Mouse (Mus musculus) heart, embryonic 10.5 days (tissue): ENCODE measurements around the gene Tmem161a. TPM values are rescaled to one million over a fixed set of nuclear protein-coding genes. Genes with fewer than 3 reads are reported as not detected.

Experiments
- DNase-seq: peaks from one replicate; pipeline ENCODE4 v3.0.0-alpha.2; 2017; ENCODE audit warnings: low spot score
- H3K27ac ChIP-seq: fragments of 300-500 bp; sonication (generic); 2 replicates; pipeline ENCODE4 v1.5.1; 2016; ENCODE audit warnings: mild to moderate bottlenecking
- H3K27me3 ChIP-seq: fragments of 300-500 bp; sonication (generic); 2 replicates; pipeline ENCODE4 v1.6.1; 2016; ENCODE audit warnings: mild to moderate bottlenecking; ENCODE audit not compliant: poor library complexity, insufficient read depth, severe bottlenecking
- H3K36me3 ChIP-seq: fragments of 300-500 bp; sonication (generic); 2 replicates; pipeline ENCODE4 v1.6.1; 2016; ENCODE audit warnings: mild to moderate bottlenecking, moderate library complexity
- H3K4me1 ChIP-seq: fragments of 300-500 bp; sonication (generic); 2 replicates; pipeline ENCODE4 v1.6.1; 2016; ENCODE audit warnings: mild to moderate bottlenecking
- H3K4me3 ChIP-seq: fragments of 300-500 bp; sonication (generic); 2 replicates; pipeline ENCODE4 v1.5.1; 2016; ENCODE audit warnings: mild to moderate bottlenecking, moderate library complexity
- H3K9me3 ChIP-seq: fragments of 300-500 bp; sonication (generic); 2 replicates; pipeline ENCODE4 v1.6.1; 2016; ENCODE audit warnings: mild to moderate bottlenecking, moderate library complexity
- WGBS: fragments of 180-500 bp; shearing (Covaris S2); methylation state at CpG from one replicate; pipeline ENCODE4 v1.1.7; 2016; 5-methylcytosine and 5-hydroxymethylcytosine counted together
- polyA plus RNA-seq: library from polyadenylated mRNA; unstranded; fragments of >200 nt; fragmentation: Nextera tagmentation; extraction: Ambion mirVana; gene quantifications from 2 replicates; pipeline ENCODE4 v1.2.1, GENCODE M21; 2016

Tmem161a gene
- polyA plus RNA-seq, 1 experiment from 2014 or later: 93.9 TPM

DNA sequence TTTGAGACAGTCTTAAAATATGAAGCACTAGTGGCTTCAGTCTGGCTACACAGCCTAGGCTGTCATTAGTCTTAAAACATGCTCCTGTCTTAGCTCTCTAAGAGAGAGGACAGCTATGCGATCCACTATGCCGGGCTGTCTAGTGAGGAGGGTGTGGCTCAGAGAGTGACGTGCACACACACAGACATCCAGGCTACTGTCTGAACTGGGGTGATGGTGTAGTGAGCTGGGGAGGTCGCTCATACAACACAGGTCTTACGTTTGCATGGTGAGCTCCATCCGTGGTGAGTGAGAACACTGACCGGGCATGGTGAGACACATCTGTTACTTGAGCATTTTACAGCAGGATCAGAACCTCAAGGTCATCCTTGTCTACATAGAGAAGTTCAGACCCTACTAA lies 916 bp upstream of the Tmem161a start:
- 0 out of 2 replicates have a peak, but pooled peaks cover 2% of the 10 kb centered on the region for H3K36me3 ChIP-seq
- no peak for DNase-seq
- no peak overlapping the region; the same call in 1 of the 2 replicates for H3K27ac ChIP-seq
- WGBS: 86% methylated on average over 7 of the region's 7 CpGs
- no peak overlapping the region for H3K4me3 ChIP-seq
- H3K9me3 ChIP-seq: no peaks in the 10 kb centered on the region
- peaks cover 34% of the 10 kb centered on the region for H3K4me1 ChIP-seq
- peaks cover 24% of the 10 kb centered on the region for H3K27me3 ChIP-seq

DNA sequence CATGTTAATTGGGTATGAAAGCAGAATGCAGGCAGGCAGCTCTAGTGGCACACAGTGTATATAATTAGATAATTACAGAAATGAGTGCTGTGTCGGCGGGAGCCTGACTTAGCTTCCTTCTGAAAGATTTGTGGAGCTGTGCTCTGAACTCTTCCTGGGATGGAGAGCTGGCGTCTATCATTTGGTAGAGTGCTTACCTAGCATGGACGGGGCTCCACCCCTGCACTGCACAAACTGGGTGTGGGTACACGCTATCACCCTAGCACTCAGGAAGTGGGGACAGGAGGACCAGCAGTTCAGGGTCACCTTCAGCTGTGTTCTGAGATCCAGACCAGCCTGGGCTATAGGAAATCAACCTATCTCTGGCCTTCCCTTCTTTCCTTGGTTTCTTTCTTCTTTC lies 1.2 kb downstream of the Tmem161a start:
- Histone ChIP-seq H3K27me3 (peaks cover 3% of the 10 kb centered on the region; the same call in 1 of the 2 replicates), H3K4me3 (peak overlapping the region; percentile 82; the same call in 1 of the 2 replicates), H3K27ac (0 out of 2 replicates have a peak overlapping the region, but pooled peaks have one; percentile 56), H3K9me3 (no peaks in the 10 kb centered on the region), H3K36me3 (peaks cover 21% of the 10 kb centered on the region), H3K4me1 (peaks cover 24% of the 10 kb centered on the region)
- no peak for DNase-seq
- WGBS: 82% methylated on average over 5 of the region's 5 CpGs

DNA sequence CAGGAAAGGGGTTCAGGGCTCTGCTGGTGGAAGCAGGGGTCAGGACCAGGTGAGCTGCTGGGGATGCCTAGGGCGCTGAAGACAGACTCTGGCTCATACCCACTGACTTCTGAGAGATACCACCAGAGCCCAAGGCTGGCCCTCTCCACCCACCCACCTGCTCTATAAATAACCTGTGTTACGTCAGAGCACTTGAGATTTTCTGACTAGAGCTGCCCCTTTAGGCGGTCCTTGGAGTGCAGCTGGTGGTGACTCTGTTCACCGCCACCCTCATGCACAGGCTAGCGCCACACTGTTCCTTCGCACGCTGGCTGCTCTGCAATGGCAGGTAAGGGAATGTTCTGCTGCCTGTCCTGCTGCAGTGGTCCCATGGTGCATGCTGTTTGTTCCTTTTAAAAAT lies 1.9 kb downstream of the Tmem161a start:
- no peaks in the 10 kb centered on the region for H3K27me3 ChIP-seq
- peak overlapping the region; percentile 42 for H3K4me3 ChIP-seq
- no peaks in the 10 kb centered on the region for H3K9me3 ChIP-seq
- 55% methylated on average over 7 of the region's 7 CpGs for WGBS
- peaks cover 24% of the 10 kb centered on the region for H3K4me1 ChIP-seq
- no peak for DNase-seq
- peaks cover 29% of the 10 kb centered on the region for H3K36me3 ChIP-seq
- peak overlapping the region; percentile 56; the same call in 1 of the 2 replicates for H3K27ac ChIP-seq

DNA sequence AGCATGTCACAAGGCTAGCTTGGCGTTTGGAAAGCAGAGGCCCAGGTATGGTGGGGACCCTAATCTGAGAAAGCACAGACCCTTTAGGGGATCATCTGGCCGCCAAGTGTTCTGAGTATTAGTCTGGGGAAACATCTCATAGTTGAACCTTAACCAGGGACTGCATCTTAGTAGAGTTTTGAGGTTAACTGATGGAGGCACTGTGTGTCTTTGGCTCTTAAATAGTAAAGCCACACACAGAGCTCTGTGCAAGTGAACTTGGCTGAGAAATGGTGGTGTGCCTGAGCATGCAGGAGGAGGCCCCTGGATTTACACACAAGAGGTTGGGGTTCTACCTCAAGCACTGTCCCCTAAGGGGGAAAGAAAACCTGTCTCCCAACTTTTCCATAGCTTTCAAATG lies 6.1 kb downstream of the Tmem161a start:
- Histone ChIP-seq H3K27me3 (no peaks in the 10 kb centered on the region), H3K27ac (no peak overlapping the region), H3K36me3 (peaks cover 61% of the 10 kb centered on the region), H3K4me1 (peaks cover 32% of the 10 kb centered on the region), H3K9me3 (no peaks in the 10 kb centered on the region), H3K4me3 (no peak overlapping the region)
- 91% methylated on average over 2 of the region's 2 CpGs for WGBS
- no peak for DNase-seq

DNA sequence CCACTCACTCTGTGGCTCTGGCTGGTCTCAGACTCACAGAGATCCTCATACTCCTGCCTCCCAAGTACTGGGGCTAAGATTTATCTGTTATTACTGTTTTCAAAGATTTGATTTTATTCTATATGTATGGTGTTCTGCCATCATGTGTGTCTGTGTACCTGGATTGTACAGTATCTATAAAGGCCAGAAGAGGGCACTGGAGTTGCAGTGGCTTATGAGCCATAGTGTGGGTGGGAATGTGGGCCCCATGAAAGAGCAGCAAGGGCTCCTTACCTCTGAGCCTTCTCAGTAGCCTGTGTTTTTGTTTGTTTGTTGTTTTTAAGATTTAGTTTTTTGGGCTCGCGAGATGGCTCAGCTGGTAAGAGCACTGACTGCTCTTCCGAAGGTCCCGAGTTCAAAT lies 6.9 kb downstream of the Tmem161a start:
- Histone ChIP-seq H3K4me1 (peaks cover 25% of the 10 kb centered on the region), H3K27me3 (no peaks in the 10 kb centered on the region), H3K27ac (no peak overlapping the region), H3K4me3 (no peak overlapping the region), H3K36me3 (peaks cover 63% of the 10 kb centered on the region), H3K9me3 (no peaks in the 10 kb centered on the region)
- 94% methylated on average over 4 of the region's 4 CpGs for WGBS
- DNase-seq: no peak

DNA sequence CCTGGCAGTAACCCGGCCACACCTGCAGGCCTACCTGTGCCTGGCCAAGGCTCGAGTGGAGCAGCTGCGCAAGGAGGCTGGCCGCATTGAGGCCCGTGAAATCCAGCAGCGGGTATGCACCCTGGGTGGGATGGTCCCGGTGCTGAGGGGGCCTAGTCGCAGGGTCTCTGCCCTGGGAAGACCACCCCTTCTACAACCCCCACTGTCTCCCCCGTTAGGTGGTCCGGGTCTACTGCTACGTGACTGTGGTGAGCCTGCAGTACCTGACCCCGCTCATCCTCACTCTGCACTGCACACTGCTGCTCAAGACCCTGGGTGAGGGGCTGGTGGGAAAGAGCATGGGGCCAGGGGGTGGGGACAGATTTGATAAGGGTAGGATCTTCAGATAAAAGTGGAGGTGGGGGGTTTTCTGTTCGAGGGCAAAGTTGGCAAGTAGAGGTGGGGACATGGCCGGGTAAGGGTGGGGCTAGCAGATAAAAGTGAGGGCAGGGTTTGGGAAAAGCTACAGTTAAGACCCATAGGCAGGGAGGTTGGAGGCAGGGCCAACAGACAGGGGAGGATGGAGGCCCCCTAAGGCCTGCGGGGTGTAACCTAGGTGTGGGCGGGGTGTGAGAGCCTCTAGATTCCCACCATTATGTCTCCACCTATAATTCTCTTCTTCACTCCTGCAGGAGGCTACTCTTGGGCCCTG lies 9.2 kb downstream of the Tmem161a start:
- no peaks in the 10 kb centered on the region; the same call in 1 of the 2 replicates for H3K27me3 ChIP-seq
- 70% methylated on average over 16 of the region's 16 CpGs for WGBS
- no peak overlapping the region for H3K4me3 ChIP-seq
- H3K27ac ChIP-seq: no peak overlapping the region
- H3K9me3 ChIP-seq: no peaks in the 10 kb centered on the region
- peaks cover 60% of the 10 kb centered on the region for H3K36me3 ChIP-seq
- DNase-seq: no peak
- peaks cover 19% of the 10 kb centered on the region for H3K4me1 ChIP-seq

DNA sequence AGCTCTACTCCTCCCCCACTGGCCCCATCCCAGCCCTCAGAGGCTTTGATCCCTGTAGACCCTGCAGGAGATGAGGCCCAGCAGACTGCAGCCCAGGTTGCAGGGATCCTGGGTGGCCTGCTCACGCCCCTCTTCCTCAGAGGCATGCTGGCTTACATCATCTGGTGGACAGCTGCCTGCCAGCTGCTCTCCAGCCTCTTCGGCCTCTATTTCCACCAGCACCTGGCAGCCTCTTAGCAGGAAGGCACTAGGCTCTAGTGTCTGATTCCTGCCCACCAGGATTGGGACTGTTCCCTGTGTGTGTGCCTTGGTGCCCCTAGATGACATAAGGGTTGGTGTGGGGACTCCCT lies 9.7 kb downstream of the Tmem161a start:
- H3K9me3 ChIP-seq: no peaks in the 10 kb centered on the region
- DNase-seq: no peak
- H3K36me3 ChIP-seq: peaks cover 59% of the 10 kb centered on the region
- H3K27ac ChIP-seq: no peak overlapping the region
- H3K4me1 ChIP-seq: peaks cover 21% of the 10 kb centered on the region
- H3K27me3 ChIP-seq: no peaks in the 10 kb centered on the region; the same call in 1 of the 2 replicates
- H3K4me3 ChIP-seq: no peak overlapping the region
- WGBS: 39% methylated on average over 2 of the region's 2 CpGs

DNA sequence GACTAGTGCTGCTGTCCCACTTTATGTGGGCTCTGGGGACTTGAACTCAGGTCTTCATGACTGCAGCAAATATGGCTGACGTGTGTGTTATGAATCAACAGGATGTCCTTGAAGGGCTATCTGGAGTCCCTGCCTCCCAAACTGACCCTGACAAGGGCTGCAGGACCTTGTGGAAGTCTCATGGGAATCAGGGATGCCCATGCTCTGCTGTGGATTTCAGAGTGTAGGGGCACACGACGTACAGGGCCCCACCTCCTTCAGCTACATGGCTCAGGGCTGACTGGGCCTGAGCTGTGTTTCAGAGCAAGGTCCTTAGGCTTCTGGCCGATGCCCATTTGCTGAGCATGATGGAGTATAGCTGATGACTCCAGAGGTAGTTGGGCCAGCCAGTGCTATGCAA lies 11.0 kb downstream of the Tmem161a start:
- Histone ChIP-seq H3K27ac (no peak overlapping the region), H3K4me3 (no peak overlapping the region), H3K9me3 (no peaks in the 10 kb centered on the region), H3K36me3 (peaks cover 51% of the 10 kb centered on the region), H3K27me3 (peaks cover under 1% of the 10 kb centered on the region; the same call in 1 of the 2 replicates), H3K4me1 (peaks cover 21% of the 10 kb centered on the region)
- WGBS: 84% methylated on average over 4 of the region's 4 CpGs
- no peak for DNase-seq

DNA sequence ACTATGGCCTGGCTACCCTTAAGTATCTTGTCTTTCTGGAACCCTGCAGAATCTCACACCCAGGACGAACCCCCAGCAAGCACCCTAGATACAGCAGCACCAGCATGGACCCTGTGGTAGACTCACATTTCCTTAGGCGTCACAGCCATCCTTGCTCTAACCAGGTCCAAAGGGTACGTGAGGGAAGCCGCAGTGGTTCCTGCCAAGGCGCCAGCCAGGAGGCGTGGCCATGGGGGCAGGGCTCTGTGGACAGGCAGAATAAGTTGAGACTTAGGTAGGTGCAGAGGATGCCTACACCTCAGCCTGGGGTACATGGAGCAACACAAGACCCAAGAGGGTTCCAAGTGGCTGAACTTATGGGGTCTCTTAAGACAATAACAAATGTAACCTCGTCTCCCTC lies 16.6 kb downstream of the Tmem161a start:
- DNase-seq: no peak
- Histone ChIP-seq H3K36me3 (peaks cover 22% of the 10 kb centered on the region; the same call in 1 of the 2 replicates), H3K27me3 (peaks cover 13% of the 10 kb centered on the region), H3K9me3 (no peaks in the 10 kb centered on the region), H3K4me3 (no peak overlapping the region), H3K27ac (no peak overlapping the region), H3K4me1 (peaks cover 16% of the 10 kb centered on the region)
- WGBS: 63% methylated on average over 7 of the region's 7 CpGs

DNA sequence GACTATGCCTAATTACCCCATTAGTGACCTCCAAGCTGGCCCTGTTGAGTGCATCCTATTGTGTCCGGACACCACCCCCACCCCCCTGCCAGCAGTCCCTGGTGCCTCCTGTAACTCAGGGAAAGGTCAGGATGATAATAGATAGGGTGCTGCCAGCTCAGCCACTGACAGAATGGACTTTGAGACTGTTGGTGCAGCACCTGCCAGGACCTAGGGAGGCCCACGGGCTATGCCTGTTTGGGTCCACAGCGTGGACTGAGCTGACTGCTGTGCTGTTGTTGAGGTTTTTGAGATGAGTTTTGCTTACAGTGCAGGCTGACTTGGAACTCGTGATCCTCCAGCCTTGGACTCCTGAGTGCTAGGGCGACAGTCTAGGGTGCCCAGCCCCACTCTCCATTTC lies 21.1 kb downstream of the Tmem161a start:
- Histone ChIP-seq H3K27me3 (peaks cover 16% of the 10 kb centered on the region; the same call in 1 of the 2 replicates), H3K27ac (no peak overlapping the region), H3K36me3 (peaks cover 14% of the 10 kb centered on the region; the same call in 1 of the 2 replicates), H3K4me3 (no peak overlapping the region), H3K9me3 (no peaks in the 10 kb centered on the region), H3K4me1 (peaks cover 25% of the 10 kb centered on the region)
- DNase-seq: no peak
- WGBS: 67% methylated on average over 5 of the region's 5 CpGs

DNA sequence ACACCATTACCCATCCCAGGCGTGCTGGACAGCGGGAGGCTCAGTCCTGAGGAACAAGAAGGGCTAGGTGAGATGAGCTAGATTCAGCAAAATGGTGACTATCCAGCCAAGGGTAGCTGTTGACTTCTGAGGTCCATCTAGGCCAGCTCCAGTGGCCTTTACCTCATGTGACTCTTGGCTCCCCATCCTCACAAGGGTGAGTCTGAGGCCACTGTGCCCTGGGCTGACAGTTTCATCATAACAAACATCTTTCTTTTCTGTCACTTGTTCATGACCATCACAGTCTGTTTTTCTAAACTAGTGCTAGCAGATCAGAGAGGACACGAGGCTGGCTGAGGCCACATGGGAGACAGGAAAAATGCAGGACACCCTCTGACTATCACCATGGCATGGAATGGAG lies 22.0 kb downstream of the Tmem161a start:
- Histone ChIP-seq H3K36me3 (peaks cover 6% of the 10 kb centered on the region; the same call in 1 of the 2 replicates), H3K4me3 (no peak overlapping the region), H3K9me3 (no peaks in the 10 kb centered on the region), H3K4me1 (peaks cover 25% of the 10 kb centered on the region), H3K27me3 (peaks cover 9% of the 10 kb centered on the region; the same call in 1 of the 2 replicates), H3K27ac (no peak overlapping the region)
- 82% methylated on average over 3 of the region's 3 CpGs for WGBS
- DNase-seq: no peak

DNA sequence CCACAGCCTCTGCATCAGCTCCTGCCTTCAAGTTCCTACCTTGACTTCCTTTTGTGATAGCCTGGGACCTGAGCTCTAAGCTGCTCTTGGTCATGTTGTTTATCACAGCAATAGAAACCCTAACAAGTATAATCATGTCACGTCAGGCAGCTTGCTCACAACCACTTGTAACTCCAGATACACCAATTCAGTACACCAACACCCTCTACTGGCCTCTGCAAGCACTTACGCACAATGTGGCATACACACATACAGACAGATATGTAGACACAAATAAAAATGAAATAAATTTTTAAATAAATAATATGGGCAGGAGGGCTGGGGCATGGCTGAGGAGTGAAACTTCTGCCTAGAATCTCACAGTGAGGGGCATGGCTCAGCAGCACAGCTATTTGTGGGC lies 23.6 kb downstream of the Tmem161a start:
- no peak overlapping the region for H3K27ac ChIP-seq
- 76% methylated on average over 2 of the region's 2 CpGs for WGBS
- peaks cover 31% of the 10 kb centered on the region for H3K4me1 ChIP-seq
- peaks cover 3% of the 10 kb centered on the region; the same call in 1 of the 2 replicates for H3K36me3 ChIP-seq
- no peak overlapping the region for H3K4me3 ChIP-seq
- H3K9me3 ChIP-seq: no peaks in the 10 kb centered on the region
- no peak for DNase-seq
- H3K27me3 ChIP-seq: peaks cover 8% of the 10 kb centered on the region; the same call in 1 of the 2 replicates

DNA sequence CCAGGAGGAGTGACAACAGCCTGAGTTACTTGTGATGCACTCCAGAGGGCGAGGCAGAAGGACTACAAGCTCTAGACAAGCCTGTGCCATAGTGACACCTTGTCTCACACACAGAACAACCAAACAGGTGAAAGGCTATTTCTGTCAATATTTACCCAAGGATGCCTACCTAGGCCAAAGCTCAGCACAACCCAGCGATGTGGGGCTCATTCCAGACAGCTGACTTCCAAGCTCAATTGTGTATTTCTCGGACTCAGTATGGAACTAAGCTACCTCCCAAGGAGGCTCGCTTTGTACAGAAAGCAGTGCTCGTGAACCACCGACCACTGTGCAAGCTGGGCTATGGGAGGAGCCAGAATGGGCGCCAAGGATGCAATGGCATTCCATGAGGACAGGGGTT lies 25.4 kb downstream of the Tmem161a start:
- Histone ChIP-seq H3K27ac (no peak overlapping the region), H3K9me3 (no peaks in the 10 kb centered on the region), H3K4me1 (peaks cover 32% of the 10 kb centered on the region), H3K4me3 (no peak overlapping the region), H3K27me3 (peaks cover 8% of the 10 kb centered on the region; the same call in 1 of the 2 replicates), H3K36me3 (peaks cover 3% of the 10 kb centered on the region; the same call in 1 of the 2 replicates)
- 57% methylated on average over 7 of the region's 7 CpGs for WGBS
- no peak for DNase-seq
